Mouse (Mus musculus): Measurements from ENCODE around the gene Hivep1. TPM values are rescaled to one million over a fixed set of nuclear protein-coding genes. Genes with fewer than 3 reads are reported as not detected.

The Hivep1 gene
- polyA plus RNA-seq, 1 experiment from 2014 or later: 12.0 TPM

DNA sequence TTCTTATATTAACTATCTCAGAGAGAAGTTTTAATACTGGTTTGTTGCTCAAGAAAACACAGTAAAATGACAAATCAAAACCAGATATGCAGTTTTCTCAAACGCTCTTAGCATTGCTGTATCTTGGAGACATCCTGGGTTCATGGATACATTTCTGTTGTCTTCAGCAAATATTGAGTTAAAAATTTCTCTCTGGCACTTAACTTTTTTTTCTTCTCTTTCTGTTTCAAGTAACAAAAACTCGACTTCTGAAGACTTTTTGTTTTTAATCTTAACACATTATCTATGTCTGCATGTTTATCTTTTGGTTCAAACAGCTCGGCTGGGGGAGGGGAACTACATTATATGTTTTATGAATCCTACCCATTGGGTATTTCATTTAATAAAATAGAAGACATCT lies 1.7 kb upstream of the Hivep1 start:
- Histone ChIP-seq H3K9ac (ENCODE audit: low read length) (no peak overlapping the region), H3K27ac (ENCODE audit: low read depth, low read length) (no peak overlapping the region), H3K9me3 (replicated peaks; ENCODE audit: control insufficient read depth, low read length) (no peaks in the 10 kb centered on the region), H3K4me3 (ENCODE audit: low read depth, low read length) (peak overlapping the region; percentile 51), H3K4me2 (ENCODE audit: low read length) (peak overlapping the region; percentile 86), H3K27me3 (replicated peaks; ENCODE audit: control insufficient read depth, insufficient read depth, low read length) (no peaks in the 10 kb centered on the region), H3K4me1 (ENCODE audit: control insufficient read depth, insufficient read depth, low read length) (peaks cover 10% of the 10 kb centered on the region), H3K36me3 (ENCODE audit: control insufficient read depth, insufficient read depth, low read length) (no peaks in the 10 kb centered on the region)
- WGBS: 11% methylated on average over 3 of the region's 3 CpGs
- peak; percentile 19 for DNase-seq (ENCODE audit: low spot score)
- no peak for ATAC-seq

DNA sequence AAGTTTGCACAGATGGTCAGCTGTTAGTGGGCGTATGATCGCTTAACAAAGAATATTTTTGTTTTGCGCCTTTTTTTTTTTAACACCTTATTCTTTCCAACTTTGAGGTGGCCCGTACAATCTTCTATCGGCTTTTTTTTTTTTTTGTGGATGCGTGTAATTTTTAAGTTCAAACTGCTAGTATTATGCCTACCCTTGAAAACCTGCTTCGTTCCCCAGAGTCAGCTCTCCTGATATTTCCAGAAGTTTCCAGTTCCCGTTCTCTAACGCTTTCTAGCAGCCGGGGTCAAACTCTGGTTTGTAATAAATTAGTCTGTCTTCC lies 980 bp upstream of the Hivep1 start:
- Histone ChIP-seq H3K27ac (ENCODE audit: low read depth, low read length) (peak overlapping the region; percentile 63), H3K4me1 (ENCODE audit: control insufficient read depth, insufficient read depth, low read length) (peaks cover 10% of the 10 kb centered on the region), H3K9ac (ENCODE audit: low read length) (peak overlapping the region; percentile 48; the same call in 1 of the 2 replicates), H3K4me3 (ENCODE audit: low read depth, low read length) (peak overlapping the region; percentile 66), H3K9me3 (replicated peaks; ENCODE audit: control insufficient read depth, low read length) (no peaks in the 10 kb centered on the region), H3K36me3 (ENCODE audit: control insufficient read depth, insufficient read depth, low read length) (peaks cover 6% of the 10 kb centered on the region; the same call in 1 of the 2 replicates), H3K27me3 (replicated peaks; ENCODE audit: control insufficient read depth, insufficient read depth, low read length) (no peaks in the 10 kb centered on the region), H3K4me2 (ENCODE audit: low read length) (peak overlapping the region; percentile 86)
- ATAC-seq (no peak), DNase-seq (ENCODE audit: low spot score) (peak; percentile 20)
- under 1% methylated on average over 10 of the region's 10 CpGs for WGBS

DNA sequence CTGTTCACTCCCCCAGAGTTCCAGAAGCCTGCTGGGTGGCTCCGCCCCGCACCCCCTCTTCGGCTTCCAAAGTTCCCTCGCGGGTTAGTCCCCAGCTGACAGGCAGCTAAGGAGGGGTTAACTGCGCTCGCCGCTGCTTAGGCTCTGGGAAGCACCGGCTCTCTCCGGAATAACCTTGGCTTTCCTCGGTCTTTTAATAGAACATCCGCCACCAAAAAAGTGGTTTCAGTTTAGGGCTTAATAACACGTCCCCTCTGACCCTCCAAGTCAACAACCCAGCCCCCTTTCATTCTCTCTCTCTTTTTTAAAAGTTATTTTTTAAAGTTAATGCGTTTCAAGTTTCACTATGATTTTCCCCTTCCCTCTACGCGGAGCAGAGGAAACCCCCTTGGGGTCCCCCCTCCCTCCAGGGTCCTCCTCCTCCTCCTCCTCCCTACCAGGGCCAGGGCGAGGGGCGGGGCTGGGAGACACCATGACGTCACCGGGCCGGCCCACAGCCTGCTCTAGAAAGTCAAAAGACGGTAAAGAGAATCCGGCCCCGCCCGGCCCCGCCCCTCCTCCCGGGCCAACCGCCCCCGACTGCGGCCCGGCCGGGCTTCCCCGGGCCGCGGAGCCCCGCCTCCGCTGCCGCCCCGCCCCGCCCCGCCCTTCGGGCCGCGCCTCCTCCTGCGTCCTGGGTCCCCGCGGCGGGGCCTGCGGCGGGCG lies 467 bp upstream of the Hivep1 start:
- H3K27me3 ChIP-seq (replicated peaks; ENCODE audit: control insufficient read depth, insufficient read depth, low read length): no peaks in the 10 kb centered on the region
- ATAC-seq (peak; percentile 82), DNase-seq (ENCODE audit: low spot score) (peak; percentile 98)
- peak overlapping the region; percentile 99 for H3K27ac ChIP-seq (ENCODE audit: low read depth, low read length)
- H3K4me2 ChIP-seq (ENCODE audit: low read length): peak overlapping the region; percentile 86
- H3K9ac ChIP-seq (ENCODE audit: low read length): peak overlapping the region; percentile 89
- peak overlapping the region; percentile 66 for H3K4me3 ChIP-seq (ENCODE audit: low read depth, low read length)
- H3K9me3 ChIP-seq (replicated peaks; ENCODE audit: control insufficient read depth, low read length): no peaks in the 10 kb centered on the region
- peaks cover 10% of the 10 kb centered on the region for H3K36me3 ChIP-seq (ENCODE audit: control insufficient read depth, insufficient read depth, low read length)
- WGBS: under 1% methylated on average over 35 of the region's 51 CpGs
- H3K4me1 ChIP-seq (ENCODE audit: control insufficient read depth, insufficient read depth, low read length): peaks cover 10% of the 10 kb centered on the region

DNA sequence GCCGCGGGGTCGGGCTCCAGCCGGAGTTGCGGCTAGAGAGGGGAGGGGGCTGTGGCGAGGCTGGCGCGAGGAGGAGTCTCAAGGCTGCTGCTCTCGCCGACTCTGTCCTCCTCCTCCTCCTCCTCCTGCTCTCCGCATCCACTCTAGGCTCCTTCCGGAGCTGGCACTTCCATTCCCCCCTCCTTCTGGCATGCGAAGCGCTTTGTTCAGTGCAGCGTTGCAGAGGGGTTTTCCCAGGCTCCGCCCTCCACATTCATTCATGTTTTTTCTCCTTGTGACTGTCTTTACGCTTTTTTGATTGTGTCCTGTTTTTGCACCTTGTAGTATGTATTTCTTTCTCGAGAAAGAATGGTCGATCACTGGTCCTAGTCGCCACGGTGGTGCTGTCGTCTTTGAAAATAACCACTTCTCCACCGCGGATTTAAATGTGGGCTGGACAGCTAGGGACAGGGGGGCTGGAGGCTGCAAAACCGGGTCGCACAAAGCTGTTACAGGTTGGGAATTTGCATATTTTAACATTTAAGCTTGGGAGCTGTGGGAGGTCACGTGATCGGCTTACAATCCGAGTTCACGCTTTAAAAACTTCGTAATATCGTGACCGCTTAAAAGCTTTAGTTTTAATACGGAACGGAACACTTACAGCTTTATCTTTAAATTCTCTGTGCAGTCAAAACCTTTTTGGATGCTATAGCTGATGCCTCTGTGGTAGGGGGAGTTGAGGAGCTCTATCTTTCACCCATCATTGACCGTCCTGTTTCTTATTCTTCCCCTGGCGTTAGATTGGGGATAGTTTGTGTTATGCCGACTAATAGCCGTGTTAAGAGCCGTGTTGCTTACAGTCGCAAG lies 1.1 kb downstream of the Hivep1 start:
- H3K36me3 ChIP-seq (ENCODE audit: control insufficient read depth, insufficient read depth, low read length): peaks cover 19% of the 10 kb centered on the region

DNA sequence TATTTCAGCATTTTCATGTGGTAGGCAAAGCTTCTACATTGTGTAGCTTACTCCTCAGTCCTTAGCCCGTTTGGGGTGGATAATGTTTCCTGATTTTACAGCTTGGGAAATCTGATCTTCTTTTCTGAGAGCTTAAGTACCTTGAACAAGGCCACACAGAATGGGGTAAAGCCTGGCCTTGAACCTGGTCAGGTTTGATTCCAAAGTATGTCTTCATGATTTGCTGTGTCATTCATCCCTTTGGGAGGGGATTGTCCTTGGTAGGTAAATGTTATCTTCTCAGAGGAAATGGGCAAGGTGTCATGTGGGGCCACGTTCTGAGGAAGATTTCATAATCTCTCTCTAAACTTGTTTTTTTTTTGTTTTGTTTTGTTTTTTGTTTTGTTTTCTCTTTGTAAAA lies 1.8 kb downstream of the Hivep1 start:
- Histone ChIP-seq H3K27ac (ENCODE audit: low read depth, low read length) (no peak overlapping the region), H3K36me3 (ENCODE audit: control insufficient read depth, insufficient read depth, low read length) (peaks cover 19% of the 10 kb centered on the region), H3K27me3 (replicated peaks; ENCODE audit: control insufficient read depth, insufficient read depth, low read length) (no peaks in the 10 kb centered on the region), H3K9me3 (replicated peaks; ENCODE audit: control insufficient read depth, low read length) (no peaks in the 10 kb centered on the region), H3K4me3 (ENCODE audit: low read depth, low read length) (peak overlapping the region; percentile 66), H3K4me1 (ENCODE audit: control insufficient read depth, insufficient read depth, low read length) (peaks cover 10% of the 10 kb centered on the region), H3K4me2 (ENCODE audit: low read length) (peak overlapping the region; percentile 86), H3K9ac (ENCODE audit: low read length) (peak overlapping the region; percentile 89)
- 33% methylated on average over 2 of the region's 2 CpGs for WGBS
- DNase-seq (ENCODE audit: low spot score) (no peak), ATAC-seq (no peak)

More for the DNA sequence above, 1.1 kb downstream of the Hivep1 start:
- ATAC-seq (peak; percentile 74), DNase-seq (ENCODE audit: low spot score) (peak; percentile 94)
- H3K27ac ChIP-seq (ENCODE audit: low read depth, low read length): peak overlapping the region; percentile 99
- H3K9ac ChIP-seq (ENCODE audit: low read length): peak overlapping the region; percentile 89
- H3K4me1 ChIP-seq (ENCODE audit: control insufficient read depth, insufficient read depth, low read length): peaks cover 10% of the 10 kb centered on the region
- under 1% methylated on average over 40 of the region's 41 CpGs for WGBS
- H3K27me3 ChIP-seq (replicated peaks; ENCODE audit: control insufficient read depth, insufficient read depth, low read length): no peaks in the 10 kb centered on the region
- no peaks in the 10 kb centered on the region for H3K9me3 ChIP-seq (replicated peaks; ENCODE audit: control insufficient read depth, low read length)
- peak overlapping the region; percentile 86 for H3K4me2 ChIP-seq (ENCODE audit: low read length)
- H3K4me3 ChIP-seq (ENCODE audit: low read depth, low read length): peak overlapping the region; percentile 66

DNA sequence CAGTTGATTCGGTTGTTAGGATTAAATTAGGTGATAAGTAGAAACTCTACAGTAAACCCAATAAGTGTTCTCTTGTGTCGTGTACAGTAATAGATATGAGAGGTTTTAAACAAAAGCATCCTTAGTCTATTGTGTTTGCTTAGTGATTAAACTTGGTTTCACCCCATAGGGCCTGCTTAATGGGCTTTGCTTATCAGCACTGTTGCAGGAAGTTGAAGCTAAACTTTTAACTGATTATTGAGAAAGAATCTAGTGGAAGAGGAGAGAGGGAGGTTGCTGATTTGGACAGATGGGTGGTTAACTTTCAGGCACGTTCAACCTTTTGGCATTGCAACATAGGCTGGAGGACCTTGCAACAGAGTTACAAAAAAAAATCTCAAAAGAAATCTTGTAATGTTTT lies 2.3 kb downstream of the Hivep1 start:
- Histone ChIP-seq H3K4me3 (ENCODE audit: low read depth, low read length) (no peak overlapping the region), H3K36me3 (ENCODE audit: control insufficient read depth, insufficient read depth, low read length) (peaks cover 19% of the 10 kb centered on the region), H3K4me1 (ENCODE audit: control insufficient read depth, insufficient read depth, low read length) (peaks cover 10% of the 10 kb centered on the region), H3K4me2 (ENCODE audit: low read length) (peak overlapping the region; percentile 86; the same call in 1 of the 2 replicates), H3K9me3 (replicated peaks; ENCODE audit: control insufficient read depth, low read length) (no peaks in the 10 kb centered on the region), H3K27me3 (replicated peaks; ENCODE audit: control insufficient read depth, insufficient read depth, low read length) (no peaks in the 10 kb centered on the region), H3K27ac (ENCODE audit: low read depth, low read length) (no peak overlapping the region), H3K9ac (ENCODE audit: low read length) (no peak overlapping the region)
- WGBS: 50% methylated on average over 3 of the region's 3 CpGs
- DNase-seq (ENCODE audit: low spot score) (no peak), ATAC-seq (no peak)

DNA sequence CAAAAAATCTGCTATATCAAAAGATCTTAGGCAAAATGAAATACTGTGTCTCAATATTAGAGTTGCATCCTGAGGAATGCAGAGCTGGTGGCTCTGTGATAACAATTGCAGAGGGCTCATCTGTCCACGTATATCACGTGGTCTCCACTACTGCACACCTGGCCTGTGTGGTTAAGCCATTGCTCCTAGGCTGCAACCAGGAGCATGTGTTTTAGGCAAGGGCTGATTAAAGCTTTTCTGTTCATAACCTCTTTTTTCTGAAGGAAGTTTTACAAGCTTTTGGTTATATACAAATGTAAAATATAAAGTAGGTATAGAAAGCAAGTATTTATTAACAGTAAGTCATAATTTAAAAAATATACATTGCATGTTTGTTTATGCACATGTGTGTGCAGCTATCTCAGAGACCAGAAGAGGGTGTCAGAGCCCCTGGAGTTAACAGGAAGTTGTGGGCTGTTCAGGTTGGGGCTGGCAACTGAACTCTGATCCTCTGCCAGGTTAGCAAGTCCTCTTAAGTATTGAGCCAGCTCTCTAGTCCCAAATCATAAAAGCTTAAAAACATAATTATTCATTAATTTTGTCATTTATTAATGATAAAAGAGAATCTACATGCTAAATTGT lies 5.0 kb downstream of the Hivep1 start:
- ATAC-seq: no peak

DNA sequence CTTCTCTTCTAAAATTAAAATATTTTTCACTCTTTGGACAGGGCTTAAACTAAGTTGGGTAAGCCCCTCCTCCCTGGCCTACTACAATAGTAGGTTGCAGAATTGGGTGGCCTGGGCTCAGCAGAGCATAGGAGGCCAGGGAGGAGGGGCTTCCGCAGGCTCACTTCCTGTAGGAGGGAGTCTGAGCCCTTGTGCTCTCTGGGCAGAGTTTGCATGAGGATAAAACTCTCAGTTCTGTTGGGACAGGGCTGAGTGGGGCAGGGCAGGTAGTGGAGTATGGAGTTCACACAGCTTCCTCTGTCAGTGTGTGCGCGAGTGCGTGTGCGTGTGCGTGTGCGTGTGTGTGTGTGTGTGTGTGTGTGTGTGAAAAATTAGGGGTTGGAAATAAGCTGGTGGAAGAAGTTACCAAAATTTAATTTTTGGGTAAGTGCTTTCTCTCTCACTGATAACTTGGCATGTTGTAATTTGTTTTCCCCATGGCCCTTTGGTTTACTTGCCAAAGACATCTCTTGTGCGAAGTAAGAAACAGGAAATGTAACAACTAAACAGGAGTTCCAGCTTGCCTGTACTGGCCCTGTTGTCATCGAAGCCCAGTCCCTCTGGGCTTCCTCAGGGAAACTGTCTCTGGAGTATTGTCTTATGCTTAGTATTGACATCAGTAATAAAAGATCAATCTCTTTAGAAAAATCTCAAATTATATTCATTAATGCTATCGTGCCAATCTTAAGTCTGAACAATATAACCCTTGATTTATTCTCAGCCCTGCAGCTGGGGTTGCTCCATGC lies 9.2 kb downstream of the Hivep1 start:
- no peak for DNase-seq (ENCODE audit: low spot score)
- Histone ChIP-seq H3K27ac (ENCODE audit: low read depth, low read length) (no peak overlapping the region), H3K9me3 (replicated peaks; ENCODE audit: control insufficient read depth, low read length) (no peaks in the 10 kb centered on the region), H3K4me3 (ENCODE audit: low read depth, low read length) (no peak overlapping the region), H3K9ac (ENCODE audit: low read length) (no peak overlapping the region), H3K4me1 (ENCODE audit: control insufficient read depth, insufficient read depth, low read length) (no peaks in the 10 kb centered on the region), H3K4me2 (ENCODE audit: low read length) (no peak overlapping the region), H3K27me3 (replicated peaks; ENCODE audit: control insufficient read depth, insufficient read depth, low read length) (no peaks in the 10 kb centered on the region), H3K36me3 (ENCODE audit: control insufficient read depth, insufficient read depth, low read length) (peaks cover 36% of the 10 kb centered on the region)
- no peak for ATAC-seq
- 91% methylated on average over 10 of the region's 10 CpGs for WGBS

More for the DNA sequence above, 5.0 kb downstream of the Hivep1 start:
- peaks cover 31% of the 10 kb centered on the region for H3K36me3 ChIP-seq (ENCODE audit: control insufficient read depth, insufficient read depth, low read length)
- no peak overlapping the region for H3K4me2 ChIP-seq (ENCODE audit: low read length)
- H3K9ac ChIP-seq (ENCODE audit: low read length): no peak overlapping the region
- 91% methylated on average over 2 of the region's 2 CpGs for WGBS
- H3K4me1 ChIP-seq (ENCODE audit: control insufficient read depth, insufficient read depth, low read length): peaks cover 7% of the 10 kb centered on the region; the same call in 1 of the 2 replicates
- no peak overlapping the region for H3K27ac ChIP-seq (ENCODE audit: low read depth, low read length)
- H3K27me3 ChIP-seq (replicated peaks; ENCODE audit: control insufficient read depth, insufficient read depth, low read length): no peaks in the 10 kb centered on the region
- H3K4me3 ChIP-seq (ENCODE audit: low read depth, low read length): no peak overlapping the region
- no peaks in the 10 kb centered on the region for H3K9me3 ChIP-seq (replicated peaks; ENCODE audit: control insufficient read depth, low read length)
- DNase-seq (ENCODE audit: low spot score): no peak

Measured in forebrain, embryonic 14.5 days (tissue).